Mouse (Mus musculus) spleen, adult 12 weeks (tissue): Measurements from ENCODE around the gene Abcf1.
"Not testable (repeated sequence)": the region's sequence is repeated elsewhere in the genome, so short reads cannot be mapped to it uniquely, and the experiment has no call there.

Experiments used
- DNase-seq: peaks from one replicate; pipeline ENCODE4 v3.0.0; 2022; ENCODE audit warnings: low spot score

Gene Abcf1

GRCm38 (mm10) chr17:35978811-35979400 lies 9.3 kb upstream of the Abcf1 start:
- no peak for DNase-seq

- DNase-seq, result no peak
Measured at GRCm38 (mm10) chr17:35972131-35972530, 2.6 kb upstream of the Abcf1 start.

- no peak for DNase-seq
Measured at GRCm38 (mm10) chr17:35967621-35968020, 1.9 kb downstream of the Abcf1 start.

GRCm38 (mm10) chr17:35963279-35963678 lies 6.3 kb downstream of the Abcf1 start:
- DNase-seq, result no peak

- DNase-seq, result no peak
Measured at GRCm38 (mm10) chr17:35958533-35959223, 10.9 kb downstream of the Abcf1 start.

- no peak for DNase-seq
Measured at GRCm38 (mm10) chr17:35954665-35955064, 14.9 kb downstream of the Abcf1 start.

- DNase-seq, result not testable (repeated sequence)
Measured at GRCm38 (mm10) chr17:35952559-35952958, 17.0 kb downstream of the Abcf1 start.

GRCm38 (mm10) chr17:35950946-35951345 lies 18.6 kb downstream of the Abcf1 start:
- DNase-seq, result not testable (repeated sequence)

GRCm38 (mm10) chr17:35939941-35940340 lies 29.6 kb downstream of the Abcf1 start:
- DNase-seq, result no peak

GRCm38 (mm10) chr17:35939108-35939507 lies 30.5 kb downstream of the Abcf1 start:
- no peak for DNase-seq

- DNase-seq, result no peak
Measured at GRCm38 (mm10) chr17:35937700-35938348, 31.7 kb downstream of the Abcf1 start.

- DNase-seq, result not testable (repeated sequence)
Measured at GRCm38 (mm10) chr17:35935763-35936162, 33.8 kb downstream of the Abcf1 start.

- DNase-seq, result no peak
Measured at GRCm38 (mm10) chr17:35932608-35933007, 37.0 kb downstream of the Abcf1 start.

GRCm38 (mm10) chr17:35930627-35931026 lies 38.9 kb downstream of the Abcf1 start:
- no peak for DNase-seq

- DNase-seq, result no peak
Measured at GRCm38 (mm10) chr17:35929534-35929933, 40.0 kb downstream of the Abcf1 start.

GRCm38 (mm10) chr17:35927471-35927870 lies 42.1 kb downstream of the Abcf1 start:
- DNase-seq, result no peak

- no peak for DNase-seq
Measured at GRCm38 (mm10) chr17:35923281-35923680, 46.3 kb downstream of the Abcf1 start.

- DNase-seq, result no peak
Measured at GRCm38 (mm10) chr17:35922566-35922965, 47.0 kb downstream of the Abcf1 start.

- DNase-seq, result no peak
Measured at GRCm38 (mm10) chr17:35921710-35922109, 47.9 kb downstream of the Abcf1 start.

- no peak for DNase-seq
Measured at GRCm38 (mm10) chr17:35920862-35921562, 48.5 kb downstream of the Abcf1 start.

GRCm38 (mm10) chr17:35920384-35920783 lies 49.2 kb downstream of the Abcf1 start:
- no peak for DNase-seq

GRCm38 (mm10) chr17:35919864-35920301 lies 49.7 kb downstream of the Abcf1 start:
- peak; percentile 42 for DNase-seq
